Comparison of ENCODE assay signal across 9 mouse cellular contexts in genomic region chr2:173173008-173173407, GRCm38 (mm10). TPM values are rescaled to one million over a fixed set of nuclear protein-coding genes. Genes with fewer than 3 reads are reported as not detected.
DNase-seq lines count a peak whose midpoint lies in the region; ATAC-seq lines count a peak whose summit lies in the region.
"Had no signal": no experiment of that assay in that cellular context is flagged by ENCODE, and none has a peak within 500 bp of the region (broad histone marks: within the 10 kb centered on the region; RNA-seq: fewer than 3 reads in every experiment).

No protein-coding gene starts in this region.

- WGBS in neural tube, embryonic 12.5 days, result 10% methylated on average over 2 of the region's 2 CpGs

- 0 out of 2 replicates have a peak, but pooled peaks cover 4% of the 10 kb centered on the region for H3K27me3 ChIP-seq in neural tube, embryonic 12.5 days (replicated peaks)

- no peak overlapping the region for H3K4me3 ChIP-seq in neural tube, embryonic 12.5 days

- intact Hi-C loops in left cerebral cortex, postnatal 4 days (cut with DNase I), result no loop called here

- H3K9me3 ChIP-seq in neural tube, embryonic 12.5 days, result no peaks in the 10 kb centered on the region; the same call in 1 of the 2 replicates

- peak overlapping the region; percentile 84 for H3K27ac ChIP-seq in neural tube, embryonic 12.5 days

- peaks cover 54% of the 10 kb centered on the region for H3K4me1 ChIP-seq in neural tube, embryonic 12.5 days

- no peaks in the 10 kb centered on the region for H3K36me3 ChIP-seq in neural tube, embryonic 12.5 days

- H3K9ac ChIP-seq in neural tube, embryonic 12.5 days, result no peak overlapping the region

- peak; percentile 72 for ATAC-seq in granulocyte monocyte progenitor cell, adult 5-6 weeks (replicated peaks; ENCODE audit: poor library complexity, severe bottlenecking)
- ATAC-seq in neural tube, embryonic 12.5 days (ENCODE audit: low FRiP score, low read depth), result peak; percentile 61
- ATAC-seq in inflammation-experienced regulatory T-cells, adult 6 months, result no peak

- peak overlapping the region; percentile 56 for H3K4me2 ChIP-seq in neural tube, embryonic 12.5 days (replicated peaks)

- DNase-seq in layer of hippocampus, postnatal 14 days (ENCODE audit: low spot score in 2 of 2), result peak; percentile 46 to 59
- no peak for DNase-seq in layer of hippocampus, adult 11-12 months (ENCODE audit: low spot score)
- peak; percentile 83 for DNase-seq in embryo, embryonic 11 days
- DNase-seq in left cerebral cortex, postnatal 4 days, result peak; percentile 48
- no peak for DNase-seq in T-cell, adult 2 months (ENCODE audit: low spot score)

RNA-seq across cellular contexts. Expression of gene Pck1, which starts 20.2 kb away (rescaled TPM):
- total RNA-seq in layer of hippocampus, postnatal 14 days (2021), result not detected
- total RNA-seq in granulocyte monocyte progenitor cell, adult 5-6 weeks (2014; fragmentation: Nextera tagmentation), result not detected in 2 replicates
- total RNA-seq in granulocyte monocyte progenitor cell, adult 5-6 weeks (2017), result not detected in 2 replicates
- total RNA-seq in left cerebral cortex, postnatal 4 days (2021), result not detected
- not detected in 2 replicates for polyA plus RNA-seq in neural tube, embryonic 12.5 days (2016; fragmentation: Nextera tagmentation; extraction: Ambion mirVana)
- polyA plus RNA-seq in inflammation-experienced regulatory T-cells, adult 6 months (2017; shearing (Covaris generic)), result not detected
- total RNA-seq: MEL had no signal

RNA-seq across cellular contexts. Expression of gene Zbp1, which starts 45.7 kb away (rescaled TPM):
- not detected for total RNA-seq in layer of hippocampus, postnatal 14 days (2021)
- total RNA-seq in granulocyte monocyte progenitor cell, adult 5-6 weeks (2014; fragmentation: Nextera tagmentation), result 1.8 and 5.0 TPM in 2 replicates
- total RNA-seq in granulocyte monocyte progenitor cell, adult 5-6 weeks (2017), result 1.2 and 5.3 TPM in 2 replicates
- total RNA-seq in left cerebral cortex, postnatal 4 days (2021), result under 1 TPM in 1 of 2 experiments, not detected in 1; 0.20 TPM
- 0.28 and 0.32 TPM in 2 replicates for polyA plus RNA-seq in neural tube, embryonic 12.5 days (2016; fragmentation: Nextera tagmentation; extraction: Ambion mirVana)
- polyA plus RNA-seq in inflammation-experienced regulatory T-cells, adult 6 months (2017; shearing (Covaris generic)), result 100 to 1,000 TPM in 2 of 3 experiments, 10 to 100 TPM in 1; 72.5 to 144 (median 103) TPM
- total RNA-seq: MEL had no signal

RNA-seq across cellular contexts. Expression of gene Ctcfl, which starts 53.7 kb away (rescaled TPM):
- not detected for total RNA-seq in layer of hippocampus, postnatal 14 days (2021)
- total RNA-seq in granulocyte monocyte progenitor cell, adult 5-6 weeks (2014; fragmentation: Nextera tagmentation), result not detected in 2 replicates
- not detected in 2 replicates for total RNA-seq in granulocyte monocyte progenitor cell, adult 5-6 weeks (2017)
- total RNA-seq in left cerebral cortex, postnatal 4 days (2021), result not detected
- 0.06 and 0.13 TPM in 2 replicates for polyA plus RNA-seq in neural tube, embryonic 12.5 days (2016; fragmentation: Nextera tagmentation; extraction: Ambion mirVana)
- not detected for polyA plus RNA-seq in inflammation-experienced regulatory T-cells, adult 6 months (2017; shearing (Covaris generic))
- total RNA-seq: MEL had no signal

Comparison
In these comparisons a context has a peak if more than half of its experiments do, and no peak if none do; other contexts are left out.
1. DNase-seq: peak in layer of hippocampus, postnatal 14 days (2 of 2), embryo, embryonic 11 days (single experiment) and left cerebral cortex, postnatal 4 days (single experiment); none in layer of hippocampus, adult 11-12 months (single experiment) and T-cell, adult 2 months (single experiment).